Mouse (Mus musculus) lung, postnatal 0 days (tissue): ENCODE measurements around the gene Plet1.

Experiments
- CTCF ChIP-seq: IDR thresholded peaks from 2 replicates; pipeline ENCODE4 v1.5.1; 2016; ENCODE audit warnings: antibody characterized with exemption, mild to moderate bottlenecking
- EP300 ChIP-seq: IDR thresholded peaks from 2 replicates; pipeline ENCODE4 v1.6.1; 2016; ENCODE audit warnings: antibody characterized with exemption, mild to moderate bottlenecking, control low read depth

DNA sequence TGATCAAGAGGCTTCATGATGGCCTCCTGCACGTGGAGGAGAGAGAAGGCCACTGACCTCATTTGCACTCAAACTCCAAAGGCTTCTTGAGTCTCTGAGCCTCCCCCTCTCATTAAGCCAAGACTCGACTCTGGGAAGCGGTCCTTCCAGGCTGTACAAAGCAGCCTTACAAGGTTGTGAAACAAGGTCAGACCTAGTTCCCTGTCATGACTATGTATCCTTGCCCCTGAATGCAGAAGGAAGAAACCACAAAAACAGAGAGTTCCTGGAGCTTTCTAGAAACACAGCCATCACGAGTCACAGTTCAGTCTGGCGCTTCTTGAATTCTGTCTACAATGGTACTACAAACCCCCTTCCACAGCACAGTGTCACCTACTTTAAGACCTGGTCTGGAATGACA is 28.2 kb downstream of the Plet1 start:
- TF ChIP-seq EP300 (no peak), CTCF (no peak)
